ENCODE assay signal across 33 mouse cellular contexts in the genomic region with DNA sequence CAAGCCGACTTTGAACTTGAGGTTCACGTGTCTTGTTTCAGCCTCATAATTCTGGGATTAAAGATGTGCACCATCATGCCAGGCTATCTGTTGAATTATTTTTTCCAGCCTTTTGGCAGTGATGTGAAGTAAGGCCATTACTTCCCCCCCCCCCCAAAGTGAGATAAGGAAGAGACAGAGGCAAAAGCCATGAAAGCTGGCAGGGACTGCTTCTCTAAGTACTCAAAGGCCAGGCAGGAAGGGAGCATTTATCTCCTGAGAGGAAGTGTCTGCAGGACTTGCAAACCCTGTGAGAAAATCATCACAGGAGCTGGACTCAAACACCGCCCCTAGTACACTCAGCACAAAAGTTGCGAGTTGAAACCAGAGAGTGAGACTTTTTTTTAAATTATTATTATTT.
"Had no signal": no experiment of that assay in that cellular context is flagged by ENCODE, and none has a peak within 500 bp of the region (broad histone marks: within the 10 kb centered on the region; RNA-seq: fewer than 3 reads in every experiment).

No protein-coding gene starts in this region.

- H3K27me3 ChIP-seq: limb, embryonic 12.5 days; limb, embryonic 13.5 days; limb, embryonic 15.5 days; liver, embryonic 12.5 days; liver, embryonic 13.5 days; liver, embryonic 15.5 days; lung, embryonic 15.5 days; megakaryocyte, embryonic 14.5 days; midbrain, embryonic 13.5 days; midbrain, embryonic 15.5 days; neural tube, embryonic 12.5 days; neural tube, embryonic 13.5 days had no signal

- H3K27ac ChIP-seq: limb, embryonic 10.5 days; limb, embryonic 12.5 days; limb, embryonic 13.5 days; limb, embryonic 15.5 days; liver, embryonic 12.5 days; liver, embryonic 13.5 days; liver, embryonic 14.5 days; liver, embryonic 15.5 days; lung, embryonic 15.5 days; macrophage; midbrain, embryonic 10.5 days; midbrain, embryonic 12.5 days; midbrain, embryonic 13.5 days; midbrain, embryonic 15.5 days; neural tube, embryonic 12.5 days; neural tube, embryonic 13.5 days had no signal

- DNase-seq: left cerebral cortex, postnatal 4 days; liver; liver, embryonic 13.5 days; liver, postnatal 0 days; lung, adult 18-20 months; lung, adult 2 months; lung, embryonic 14.5 days; lung, postnatal 10 days; lung, postnatal 14 days; lung, postnatal 36 days; lung, postnatal 4 days; midbrain, embryonic 14.5 days had no signal

- H3K9me3 ChIP-seq: limb, embryonic 10.5 days; limb, embryonic 13.5 days; limb, embryonic 15.5 days; liver, embryonic 12.5 days; liver, embryonic 15.5 days; lung, embryonic 15.5 days; midbrain, embryonic 10.5 days; midbrain, embryonic 12.5 days; midbrain, embryonic 13.5 days; midbrain, embryonic 15.5 days; neural tube, embryonic 12.5 days; neural tube, embryonic 13.5 days had no signal

- H3K9ac ChIP-seq: limb, embryonic 12.5 days; limb, embryonic 13.5 days; limb, embryonic 15.5 days; liver, embryonic 12.5 days; liver, embryonic 13.5 days; liver, embryonic 14.5 days; liver, embryonic 15.5 days; liver, postnatal 0 days; lung, embryonic 14.5 days; lung, embryonic 15.5 days; midbrain, embryonic 12.5 days; midbrain, embryonic 13.5 days; midbrain, embryonic 15.5 days; neural tube, embryonic 12.5 days; neural tube, embryonic 13.5 days had no signal

- ATAC-seq: liver, embryonic 12.5 days; liver, postnatal 0 days; lung, postnatal 0 days; midbrain, embryonic 13.5 days; midbrain, embryonic 15.5 days; midbrain, embryonic 16.5 days had no signal

- H3K4me2 ChIP-seq: limb, embryonic 12.5 days; limb, embryonic 13.5 days; limb, embryonic 15.5 days; liver, embryonic 11.5 days; liver, embryonic 12.5 days; liver, embryonic 13.5 days; liver, embryonic 15.5 days; lung, embryonic 14.5 days; lung, embryonic 15.5 days; midbrain, embryonic 11.5 days; midbrain, embryonic 12.5 days; midbrain, embryonic 13.5 days; midbrain, embryonic 15.5 days; neural tube, embryonic 12.5 days; neural tube, embryonic 13.5 days had no signal

- H3K36me3 ChIP-seq: limb, embryonic 12.5 days; limb, embryonic 15.5 days; liver, embryonic 12.5 days; liver, embryonic 13.5 days; liver, embryonic 15.5 days; lung, embryonic 15.5 days; midbrain, embryonic 12.5 days; midbrain, embryonic 15.5 days; neural tube, embryonic 12.5 days had no signal

- H3K4me3 ChIP-seq: limb, embryonic 10.5 days; limb, embryonic 12.5 days; limb, embryonic 13.5 days; limb, embryonic 15.5 days; liver, embryonic 12.5 days; liver, embryonic 13.5 days; liver, embryonic 15.5 days; lung, embryonic 15.5 days; midbrain, embryonic 10.5 days; midbrain, embryonic 12.5 days; midbrain, embryonic 13.5 days; midbrain, embryonic 15.5 days; myocyte; neural tube, embryonic 12.5 days; neural tube, embryonic 13.5 days had no signal
